Mouse (Mus musculus) kidney, embryonic 16.5 days (tissue): Measurements from ENCODE around the gene Chd9. TPM values are rescaled to one million over a fixed set of nuclear protein-coding genes. Genes with fewer than 3 reads are reported as not detected.

ENCODE experiments used
- ATAC-seq: fragments of 200-750 bp; cut with Nextera tagmentation; 2 replicates; pipeline ENCODE4 v1.8.0; 2017; ENCODE audit warnings: moderate TSS enrichment; ENCODE audit not compliant: low FRiP score, low TSS enrichment
- H3K27ac ChIP-seq: fragments of 300-500 bp; sonication (generic); 2 replicates; pipeline ENCODE4 v1.5.1; 2014; ENCODE audit warnings: low read length
- H3K27me3 ChIP-seq: fragments of 300-500 bp; sonication (generic); 2 replicates; pipeline ENCODE4 v1.6.1; 2014; ENCODE audit warnings: low read length, control low read depth, mixed read lengths; ENCODE audit not compliant: insufficient read depth
- H3K36me3 ChIP-seq: fragments of 300-500 bp; sonication (generic); 2 replicates; pipeline ENCODE4 v1.6.1; 2014; ENCODE audit warnings: low read length, control low read depth, mixed read lengths; ENCODE audit not compliant: insufficient read depth
- H3K4me1 ChIP-seq: fragments of 300-500 bp; sonication (generic); 2 replicates; pipeline ENCODE4 v1.6.1; 2014; ENCODE audit warnings: low read length, control low read depth, mixed read lengths; ENCODE audit not compliant: insufficient read depth
- H3K4me2 ChIP-seq: fragments of 300-500 bp; sonication (generic); replicated peaks from 2 replicates; pipeline ENCODE4 v1.6.1; 2014; ENCODE audit warnings: low read depth, low read length
- H3K4me3 ChIP-seq: fragments of 300-500 bp; sonication (generic); 2 replicates; pipeline ENCODE4 v1.5.1; 2014; ENCODE audit warnings: mild to moderate bottlenecking, low read length
- H3K9ac ChIP-seq: fragments of 300-500 bp; sonication (generic); replicated peaks from 2 replicates; pipeline ENCODE4 v1.6.1; 2014; ENCODE audit warnings: low read length
- H3K9me3 ChIP-seq: fragments of 300-500 bp; sonication (generic); 2 replicates; pipeline ENCODE4 v1.6.1; 2016; ENCODE audit warnings: low read length, control low read depth
- WGBS: fragments of 180-500 bp; shearing (Covaris S2); extraction: QIAGEN DNeasy Blood & Tissue Kit; methylation state at CpG from one replicate; pipeline ENCODE4 v1.1.7; 2014; 5-methylcytosine and 5-hydroxymethylcytosine counted together
- polyA plus RNA-seq: library from polyadenylated mRNA; unstranded; fragments of >200 nt; fragmentation: Nextera tagmentation; extraction: Ambion mirVana; gene quantifications from 2 replicates; pipeline ENCODE4 v1.2.1, GENCODE M21; 2015

Chd9 gene
- polyA plus RNA-seq, 1 experiment from 2014 or later: 88.1 TPM

- Histone ChIP-seq H3K36me3 (no peaks in the 10 kb centered on the region), H3K4me3 (no peak overlapping the region), H3K27me3 (no peaks in the 10 kb centered on the region), H3K4me1 (peaks cover 8% of the 10 kb centered on the region; the same call in 1 of the 2 replicates), H3K4me2 (no peak overlapping the region), H3K9me3 (no peaks in the 10 kb centered on the region), H3K27ac (no peak overlapping the region), H3K9ac (no peak overlapping the region)
- no peak for ATAC-seq
- 67% methylated on average over 3 of the region's 3 CpGs for WGBS
Measured at GRCm38 (mm10) chr8:90834321-90834672, 6.1 kb downstream of the Chd9 start.

GRCm38 (mm10) chr8:90837440-90837839 is 9.3 kb downstream of the Chd9 start:
- Histone ChIP-seq H3K4me2 (no peak overlapping the region), H3K27me3 (no peaks in the 10 kb centered on the region), H3K27ac (no peak overlapping the region), H3K4me1 (peaks cover 6% of the 10 kb centered on the region; the same call in 1 of the 2 replicates), H3K36me3 (no peaks in the 10 kb centered on the region), H3K9ac (no peak overlapping the region), H3K9me3 (no peaks in the 10 kb centered on the region), H3K4me3 (no peak overlapping the region)
- ATAC-seq: no peak
- 90% methylated on average over 6 of the region's 6 CpGs for WGBS

DNA sequence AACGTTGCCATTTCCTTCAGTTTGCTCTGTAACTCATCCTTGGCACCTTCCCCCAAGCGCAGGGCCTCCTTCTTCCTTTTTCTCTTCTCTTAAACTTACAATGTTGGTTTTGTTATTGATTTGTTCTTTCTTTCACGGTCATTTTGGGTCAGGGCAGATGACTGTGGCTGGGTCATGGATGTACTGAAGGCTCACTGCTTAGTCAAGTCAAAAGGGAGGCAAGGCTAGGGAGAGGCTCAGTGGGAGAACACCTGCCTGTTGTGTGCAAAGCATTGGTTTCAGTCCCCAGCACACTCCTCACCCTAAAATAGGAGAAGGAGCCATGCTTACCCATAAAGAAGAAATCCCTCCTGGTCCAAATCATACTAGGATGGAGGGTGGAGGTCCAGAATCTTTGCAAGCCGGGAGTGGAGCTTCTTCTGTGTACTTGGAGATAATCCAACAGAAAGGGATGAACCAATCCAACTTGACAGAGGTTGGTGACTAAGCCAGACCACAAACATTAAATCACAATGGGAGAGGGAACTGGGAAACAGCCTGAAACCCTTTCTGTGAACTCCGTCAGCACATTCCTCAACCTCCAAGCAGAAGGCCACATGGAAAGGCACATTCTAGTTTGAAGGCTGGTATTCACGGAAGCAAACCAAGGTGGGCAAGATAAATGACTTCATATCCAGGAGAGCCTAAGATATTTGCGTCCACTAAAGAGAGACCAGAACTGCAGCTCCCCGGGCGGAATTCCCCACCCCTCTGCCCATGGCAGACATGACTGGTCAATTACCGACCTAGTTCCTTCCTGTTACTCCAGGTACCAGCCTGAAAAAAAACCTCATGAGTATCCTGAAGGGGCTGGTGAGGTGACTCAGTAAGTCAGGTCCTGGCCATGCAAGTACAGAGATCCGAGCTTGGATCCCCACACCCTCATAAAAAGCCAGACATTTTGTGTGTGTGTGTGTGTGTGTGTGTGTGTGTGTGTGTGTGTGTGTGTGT is 11.9 kb downstream of the Chd9 start:
- Histone ChIP-seq H3K4me2 (no peak overlapping the region), H3K4me3 (no peak overlapping the region), H3K36me3 (no peaks in the 10 kb centered on the region), H3K27ac (no peak overlapping the region), H3K9ac (no peak overlapping the region), H3K4me1 (peaks cover 7% of the 10 kb centered on the region; the same call in 1 of the 2 replicates), H3K9me3 (no peaks in the 10 kb centered on the region), H3K27me3 (no peaks in the 10 kb centered on the region)
- ATAC-seq: no peak
- WGBS: 67% methylated on average over 11 of the region's 11 CpGs

DNA sequence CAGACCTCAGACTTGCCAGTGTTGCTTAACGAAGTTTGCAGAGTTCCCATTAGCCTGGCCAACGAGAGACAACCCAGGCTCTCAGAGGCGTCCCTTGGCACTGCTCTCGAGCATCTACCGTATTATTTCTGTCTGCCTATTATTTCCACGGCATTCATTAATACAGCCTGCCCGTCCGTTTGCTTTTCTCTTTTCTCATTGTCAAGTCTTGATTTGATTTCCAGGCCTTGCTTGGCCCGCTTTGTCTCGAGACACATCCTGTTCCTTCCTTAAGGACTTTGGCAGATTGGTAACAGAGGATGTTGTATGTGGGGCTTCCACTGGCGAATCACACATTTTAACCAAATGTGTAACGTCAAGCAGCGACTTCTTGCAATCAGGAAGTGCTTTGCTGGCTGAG is 13.2 kb downstream of the Chd9 start:
- ATAC-seq: no peak
- Histone ChIP-seq H3K9ac (no peak overlapping the region), H3K9me3 (no peaks in the 10 kb centered on the region), H3K4me1 (peaks cover 7% of the 10 kb centered on the region; the same call in 1 of the 2 replicates), H3K27ac (no peak overlapping the region), H3K4me3 (no peak overlapping the region), H3K27me3 (no peaks in the 10 kb centered on the region), H3K36me3 (no peaks in the 10 kb centered on the region), H3K4me2 (no peak overlapping the region)
- 76% methylated on average over 13 of the region's 13 CpGs for WGBS

DNA sequence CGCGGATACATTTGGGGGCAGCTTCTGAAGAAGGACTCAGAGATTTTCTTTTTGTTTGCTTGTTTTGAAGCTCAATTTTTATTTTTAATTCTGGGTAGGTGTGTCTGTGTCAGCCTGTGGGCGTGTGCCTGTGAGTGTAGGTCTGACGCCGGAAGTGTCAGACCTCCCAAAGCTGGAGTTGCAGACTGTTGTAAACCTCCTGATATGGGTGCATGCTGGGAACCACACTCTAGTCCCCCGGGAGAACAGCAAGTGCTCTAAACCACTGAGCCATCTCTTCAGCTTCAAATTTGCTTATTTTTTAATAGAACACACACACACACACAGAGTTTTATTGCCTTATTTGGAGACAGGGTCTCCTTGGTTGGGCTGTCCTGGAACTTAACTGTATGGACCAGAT is 15.0 kb downstream of the Chd9 start:
- peaks cover 7% of the 10 kb centered on the region; the same call in 1 of the 2 replicates for H3K4me1 ChIP-seq
- H3K9ac ChIP-seq: no peak overlapping the region
- no peaks in the 10 kb centered on the region for H3K27me3 ChIP-seq
- no peak overlapping the region for H3K27ac ChIP-seq
- H3K4me2 ChIP-seq: no peak overlapping the region
- no peak for ATAC-seq
- WGBS: 83% methylated on average over 6 of the region's 6 CpGs
- H3K4me3 ChIP-seq: no peak overlapping the region
- no peaks in the 10 kb centered on the region for H3K9me3 ChIP-seq
- H3K36me3 ChIP-seq: no peaks in the 10 kb centered on the region

GRCm38 (mm10) chr8:90844179-90844967 is 16.2 kb downstream of the Chd9 start:
- ATAC-seq: no peak
- no peaks in the 10 kb centered on the region for H3K36me3 ChIP-seq
- 71% methylated on average over 9 of the region's 9 CpGs for WGBS
- no peak overlapping the region for H3K9ac ChIP-seq
- H3K27me3 ChIP-seq: no peaks in the 10 kb centered on the region
- H3K4me2 ChIP-seq: no peak overlapping the region
- no peak overlapping the region for H3K4me3 ChIP-seq
- H3K9me3 ChIP-seq: no peaks in the 10 kb centered on the region
- no peak overlapping the region for H3K27ac ChIP-seq
- H3K4me1 ChIP-seq: peaks cover 7% of the 10 kb centered on the region; the same call in 1 of the 2 replicates

DNA sequence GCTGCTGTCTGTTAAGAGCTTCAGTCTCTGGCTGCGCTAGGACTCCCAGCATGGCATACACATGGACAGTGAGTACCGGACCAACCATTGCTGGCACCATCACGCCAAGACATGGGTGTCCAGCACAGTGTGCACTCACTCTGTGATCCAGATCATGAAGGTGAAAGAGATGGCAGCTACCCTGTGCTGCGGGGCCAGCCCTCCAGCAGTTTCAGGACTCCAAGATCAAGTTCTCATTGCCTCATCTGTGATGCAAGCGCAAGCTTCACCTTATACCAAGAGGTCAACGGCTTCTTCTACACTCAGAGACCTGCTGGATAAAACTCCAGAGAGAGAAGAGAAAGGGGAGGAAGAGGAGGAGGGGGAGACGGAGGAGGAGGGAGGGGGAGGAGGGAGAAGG is 19.8 kb downstream of the Chd9 start:
- ATAC-seq: no peak
- H3K9ac ChIP-seq: no peak overlapping the region
- 79% methylated on average over 7 of the region's 7 CpGs for WGBS
- no peaks in the 10 kb centered on the region for H3K27me3 ChIP-seq
- H3K36me3 ChIP-seq: peaks cover 4% of the 10 kb centered on the region; the same call in 1 of the 2 replicates
- 0 out of 2 replicates have a peak, but pooled peaks cover 2% of the 10 kb centered on the region for H3K4me1 ChIP-seq
- no peak overlapping the region for H3K4me2 ChIP-seq
- no peaks in the 10 kb centered on the region; the same call in 1 of the 2 replicates for H3K9me3 ChIP-seq
- H3K27ac ChIP-seq: no peak overlapping the region
- H3K4me3 ChIP-seq: no peak overlapping the region

- ATAC-seq: peak; percentile 23; the same call in 1 of the 2 replicates
- Histone ChIP-seq H3K27me3 (no peaks in the 10 kb centered on the region), H3K4me2 (no peak overlapping the region), H3K27ac (no peak overlapping the region), H3K4me3 (no peak overlapping the region), H3K9me3 (no peaks in the 10 kb centered on the region; the same call in 1 of the 2 replicates), H3K36me3 (peaks cover 4% of the 10 kb centered on the region; the same call in 1 of the 2 replicates), H3K9ac (no peak overlapping the region), H3K4me1 (peaks cover 5% of the 10 kb centered on the region)
- WGBS: 64% methylated on average over 11 of the region's 11 CpGs
Measured at GRCm38 (mm10) chr8:90849462-90850050, 21.4 kb downstream of the Chd9 start.

- no peaks in the 10 kb centered on the region for H3K27me3 ChIP-seq
- no peak overlapping the region for H3K4me3 ChIP-seq
- H3K4me2 ChIP-seq: no peak overlapping the region
- no peak overlapping the region for H3K9ac ChIP-seq
- H3K4me1 ChIP-seq: peaks cover 10% of the 10 kb centered on the region
- 52% methylated on average over 8 of the region's 8 CpGs for WGBS
- no peaks in the 10 kb centered on the region; the same call in 1 of the 2 replicates for H3K9me3 ChIP-seq
- no peak for ATAC-seq
- H3K27ac ChIP-seq: no peak overlapping the region
- peaks cover 4% of the 10 kb centered on the region; the same call in 1 of the 2 replicates for H3K36me3 ChIP-seq
Measured at GRCm38 (mm10) chr8:90851544-90851943, 23.4 kb downstream of the Chd9 start.
